27 mouse cellular contexts compared by ENCODE assay signal in the genomic region with DNA sequence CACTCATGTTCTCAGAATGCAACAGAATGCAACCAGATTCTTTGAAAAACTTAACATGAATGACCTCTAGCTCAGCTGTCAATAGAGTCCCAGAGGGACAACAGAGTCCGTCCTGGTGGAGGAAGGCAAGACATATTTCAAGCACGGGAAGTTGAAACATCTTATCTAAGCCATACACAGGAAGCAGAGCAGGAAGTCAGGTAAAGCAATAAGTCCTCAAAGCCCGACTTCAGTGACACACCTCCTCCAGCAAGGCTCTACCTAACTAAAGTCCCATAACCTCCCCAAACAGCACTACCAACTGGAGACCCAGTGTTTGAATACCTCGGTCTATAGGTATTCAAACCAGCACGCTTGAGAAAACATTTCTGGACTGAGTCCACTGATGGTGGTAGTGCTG. TPM values are rescaled to one million over a fixed set of nuclear protein-coding genes. Genes with fewer than 3 reads are reported as not detected.
DNase-seq lines count a peak whose midpoint lies in the region; ATAC-seq lines count a peak whose summit lies in the region.
"Had no signal": no experiment of that assay in that cellular context is flagged by ENCODE, and none has a peak within 500 bp of the region (broad histone marks: within the 10 kb centered on the region; RNA-seq: fewer than 3 reads in every experiment).

No protein-coding gene starts in this region.

- peaks cover 13% of the 10 kb centered on the region for H3K4me1 ChIP-seq in forebrain, embryonic 10.5 days
- H3K4me1 ChIP-seq: midbrain, embryonic 15.5 days had no signal

- peak; percentile 12 for DNase-seq in thymus, postnatal 14 days
- DNase-seq in thymus, postnatal 36 days: no peak
- no peak for DNase-seq in testis, postnatal 10 days (ENCODE audit: low spot score)
- DNase-seq in forebrain, embryonic 10.5 days (ENCODE audit: extremely low spot score, low spot score): no peak
- DNase-seq in ovary, postnatal 14 days (ENCODE audit: low spot score): no peak
- DNase-seq: adrenal gland, adult 2 months; adrenal gland, postnatal 36 days; cerebellum, adult 18-20 months; cerebellum, postnatal 10 days; gastrocnemius, adult 2 months; gastrocnemius, postnatal 36 days; heart, adult 2 months; kidney, adult 9 months; kidney, postnatal 10 days; layer of hippocampus, adult 9-11 months; liver; lung, adult 2 months; lung, postnatal 10 days had no signal

- no peak overlapping the region for H3K4me3 ChIP-seq in forebrain, embryonic 10.5 days
- H3K4me3 ChIP-seq: embryonic facial prominence, embryonic 13.5 days; gastrocnemius, adult 2 months; heart, adult 2 months; midbrain, embryonic 10.5 days; midbrain, embryonic 15.5 days had no signal

- peaks cover 18% of the 10 kb centered on the region for H3K36me3 ChIP-seq in forebrain, embryonic 10.5 days (replicated peaks)
- H3K36me3 ChIP-seq: midbrain, embryonic 15.5 days had no signal

- 86% methylated on average over 5 of the region's 5 CpGs for WGBS in forebrain, embryonic 10.5 days

- H3K27me3 ChIP-seq in forebrain, embryonic 10.5 days (ENCODE audit: poor library complexity, severe bottlenecking): no peaks in the 10 kb centered on the region
- H3K27me3 ChIP-seq: embryonic facial prominence, embryonic 13.5 days; midbrain, embryonic 15.5 days had no signal

- H3K9me3 ChIP-seq in forebrain, embryonic 10.5 days: no peaks in the 10 kb centered on the region
- H3K9me3 ChIP-seq: embryonic facial prominence, embryonic 13.5 days; midbrain, embryonic 10.5 days; midbrain, embryonic 15.5 days had no signal

- no peak overlapping the region for H3K27ac ChIP-seq in forebrain, embryonic 10.5 days
- H3K27ac ChIP-seq: embryonic facial prominence, embryonic 13.5 days; gastrocnemius, adult 2 months; heart, adult 2 months; liver, embryonic 14.5 days; midbrain, embryonic 10.5 days; midbrain, embryonic 15.5 days had no signal

- ATAC-seq in CD4-positive, CD25-positive, alpha-beta regulatory T cell, adult 4 months: peak; percentile 89
- ATAC-seq in megakaryocyte, adult 5-6 weeks (ENCODE audit: poor library complexity, severe bottlenecking): peak; percentile 85
- ATAC-seq: forebrain, embryonic 16.5 days; hindbrain, embryonic 16.5 days; intestine, embryonic 16.5 days; midbrain, embryonic 15.5 days had no signal

RNA-seq across cellular contexts. Expression of a gene that starts 6.6 kb away (rescaled TPM):
- polyA plus RNA-seq in CD4-positive, CD25-positive, alpha-beta regulatory T cell, adult 4 months (2017; shearing (Covaris generic)): 10 to 100 TPM; 20.3 to 30.5 TPM
- total RNA-seq in megakaryocyte, adult 5-6 weeks (2015): 4.7 and 7.8 TPM in 2 replicates
- total RNA-seq in megakaryocyte, adult 5-6 weeks (2017): 8.3 and 9.5 TPM in 2 replicates
- polyA plus RNA-seq in forebrain, embryonic 10.5 days (2016; fragmentation: Nextera tagmentation; extraction: Ambion mirVana): 28.9 and 29.0 TPM in 2 replicates
